Mouse (Mus musculus) CD4-positive, CD25-positive, alpha-beta regulatory T cell, adult 2 months (primary cell): Measurements from ENCODE around the gene Hectd4.

Experiments
- DNase-seq: peaks from one replicate; pipeline ENCODE4 v3.0.0-alpha.2; 2012; ENCODE audit warnings: low read depth, low spot score

The Hectd4 gene

DNA sequence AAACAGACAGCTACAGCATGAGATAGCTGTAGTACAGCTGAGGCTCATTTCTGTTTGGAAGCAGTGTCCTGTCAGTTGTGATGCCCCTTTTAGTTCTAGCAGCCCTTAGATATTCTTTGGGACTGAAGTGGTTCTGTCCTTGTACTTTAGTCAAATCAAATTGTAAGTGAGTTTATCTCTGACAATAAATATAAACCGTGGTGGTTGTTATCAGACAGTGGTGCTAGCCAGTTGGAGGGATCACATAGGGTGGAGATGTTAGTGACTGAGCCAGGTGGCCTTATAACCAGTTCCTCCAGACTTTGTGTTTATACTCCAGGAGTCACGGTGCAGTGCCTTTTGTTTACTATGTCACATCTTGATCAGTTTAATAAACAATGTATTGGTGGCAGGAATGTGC, 13.7 kb downstream of the Hectd4 start:
- no peak for DNase-seq

- DNase-seq = no peak
These were observed 16.2 kb downstream of the Hectd4 start for GRCm38 (mm10) chr5:121236171-121236570.

GRCm38 (mm10) chr5:121238208-121238607, 18.2 kb downstream of the Hectd4 start:
- DNase-seq = no peak

GRCm38 (mm10) chr5:121239846-121240245, 19.8 kb downstream of the Hectd4 start:
- DNase-seq = no peak

DNA sequence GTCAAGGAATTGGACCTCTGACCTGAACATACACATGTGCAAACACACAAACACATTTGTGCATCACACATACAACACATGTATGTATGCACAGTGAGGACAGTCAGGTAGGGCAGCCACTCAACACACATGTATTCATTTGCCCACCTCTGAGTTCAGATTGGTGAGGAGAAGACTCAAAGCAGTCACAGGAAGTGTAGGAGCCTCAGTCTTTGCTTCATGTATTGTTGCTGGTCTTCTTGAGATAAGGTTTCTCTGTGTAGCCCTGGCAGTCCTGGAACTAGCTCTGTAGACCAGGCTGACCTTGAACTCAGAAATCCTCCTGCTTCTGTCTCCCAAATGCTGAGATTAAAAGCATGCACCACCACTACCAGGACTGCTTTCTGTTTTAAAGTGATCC, 21.2 kb downstream of the Hectd4 start:
- DNase-seq = no peak

GRCm38 (mm10) chr5:121242261-121242660, 22.2 kb downstream of the Hectd4 start:
- DNase-seq = no peak

DNA sequence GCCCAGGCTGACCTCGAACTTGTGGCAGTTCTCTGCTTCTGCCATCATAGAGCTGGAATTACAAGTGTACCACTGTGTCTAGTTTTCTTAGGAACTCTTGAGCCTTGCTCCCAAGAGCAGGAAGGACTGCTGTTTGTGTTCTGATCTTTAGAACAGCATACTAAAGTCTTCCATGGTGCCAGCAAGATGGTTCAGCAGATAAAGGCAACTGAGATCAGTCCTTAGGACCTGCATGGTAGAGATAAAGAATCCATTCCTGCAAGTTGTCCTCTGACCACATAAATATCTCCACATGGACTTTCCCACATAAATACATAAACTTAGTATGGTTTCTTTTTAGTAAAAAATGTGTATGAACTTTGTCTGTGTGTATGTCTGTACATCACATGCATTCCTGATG, 22.7 kb downstream of the Hectd4 start:
- no peak for DNase-seq

DNA sequence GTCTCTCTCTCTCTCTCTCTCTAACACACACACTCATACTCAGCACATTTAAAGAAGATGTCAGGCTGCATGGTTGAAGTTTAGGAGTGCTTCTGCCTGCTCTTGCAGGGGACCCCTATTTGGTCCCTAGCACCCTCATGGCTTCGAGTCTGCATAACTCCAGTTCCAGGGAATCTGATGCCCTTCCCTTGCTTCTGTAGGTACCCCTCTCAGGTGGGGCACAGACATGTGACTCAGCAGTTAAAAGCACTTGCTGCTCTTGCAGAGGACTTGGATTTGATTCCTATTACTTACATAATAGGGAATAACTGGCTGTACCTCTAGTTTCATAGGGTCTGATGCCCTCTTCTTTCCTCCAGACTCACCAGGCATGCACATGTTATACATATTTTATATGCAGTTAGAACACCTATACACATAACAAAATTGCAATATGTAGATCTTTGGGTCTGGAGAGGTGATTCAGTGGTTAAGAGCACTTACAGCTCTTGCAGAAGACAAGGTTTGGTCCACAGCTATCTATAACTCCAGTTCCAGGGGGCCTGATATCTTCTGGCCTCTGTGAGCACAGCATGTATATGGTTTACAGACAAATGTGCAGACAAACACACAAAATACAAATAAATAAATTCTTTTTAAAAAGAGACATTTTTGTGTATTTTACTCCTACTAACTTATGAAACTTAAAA, 23.8 kb downstream of the Hectd4 start:
- no peak for DNase-seq

GRCm38 (mm10) chr5:121244365-121244731, 24.3 kb downstream of the Hectd4 start:
- no peak for DNase-seq

DNA sequence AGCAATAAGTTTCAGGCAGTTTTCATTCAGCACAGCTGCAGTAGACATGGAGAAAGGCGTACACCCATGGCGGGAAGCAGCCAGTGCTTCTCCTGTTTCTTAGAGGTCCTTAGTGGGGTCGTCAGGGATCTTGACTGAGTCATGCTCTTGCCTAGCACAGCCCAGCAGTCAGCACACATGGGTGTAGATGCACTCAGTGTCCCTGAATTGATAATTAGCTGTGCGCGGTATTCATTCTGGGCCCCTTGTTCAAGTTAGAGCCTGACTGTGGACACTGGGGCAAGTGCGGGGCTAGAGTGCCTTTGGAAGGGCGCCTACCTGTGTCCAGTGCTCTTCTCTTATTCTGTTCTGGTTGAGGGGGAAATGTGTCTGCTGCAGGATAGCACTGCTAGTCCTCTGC, 25.2 kb downstream of the Hectd4 start:
- no peak for DNase-seq

- DNase-seq = no peak
These were observed 28.9 kb downstream of the Hectd4 start for GRCm38 (mm10) chr5:121248766-121249394.

DNA sequence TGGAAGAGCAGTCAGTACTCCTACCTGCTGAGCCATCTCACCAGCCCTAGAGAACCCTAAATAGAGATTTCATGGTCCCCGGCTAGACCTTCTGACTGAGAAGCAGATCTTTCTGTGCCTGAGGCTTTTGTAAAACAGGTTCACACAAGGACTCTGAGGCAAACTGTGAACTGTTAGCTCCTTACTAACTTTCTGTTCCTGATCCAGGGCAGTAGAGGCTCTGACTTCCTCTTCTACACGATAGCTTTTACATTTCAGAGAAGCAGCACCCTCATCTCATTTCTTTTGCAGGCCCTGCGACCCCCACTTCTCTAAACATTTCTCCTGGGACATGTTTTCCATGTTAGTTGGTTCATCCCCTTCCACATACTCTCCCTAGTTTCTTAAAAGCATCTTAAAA, 29.7 kb downstream of the Hectd4 start:
- DNase-seq = no peak

DNA sequence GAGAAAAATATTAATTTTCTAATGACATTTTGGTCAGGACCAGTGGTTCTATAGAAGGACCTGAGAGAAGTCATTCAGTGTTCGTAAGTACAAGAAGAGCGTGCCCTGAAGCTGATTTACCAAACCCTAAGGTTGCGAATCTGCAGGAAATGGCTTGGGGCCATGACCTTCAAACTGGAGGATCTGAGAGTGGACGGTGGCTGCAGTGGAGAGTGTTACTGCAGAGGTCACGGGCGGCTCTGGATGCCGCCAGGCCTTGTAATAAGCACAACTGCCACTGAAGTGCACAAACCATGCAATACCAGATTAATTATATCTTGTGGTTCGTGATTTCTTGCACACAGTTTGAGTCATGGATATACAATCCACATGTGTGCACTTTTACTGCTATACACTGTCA, 31.8 kb downstream of the Hectd4 start:
- DNase-seq = no peak

DNA sequence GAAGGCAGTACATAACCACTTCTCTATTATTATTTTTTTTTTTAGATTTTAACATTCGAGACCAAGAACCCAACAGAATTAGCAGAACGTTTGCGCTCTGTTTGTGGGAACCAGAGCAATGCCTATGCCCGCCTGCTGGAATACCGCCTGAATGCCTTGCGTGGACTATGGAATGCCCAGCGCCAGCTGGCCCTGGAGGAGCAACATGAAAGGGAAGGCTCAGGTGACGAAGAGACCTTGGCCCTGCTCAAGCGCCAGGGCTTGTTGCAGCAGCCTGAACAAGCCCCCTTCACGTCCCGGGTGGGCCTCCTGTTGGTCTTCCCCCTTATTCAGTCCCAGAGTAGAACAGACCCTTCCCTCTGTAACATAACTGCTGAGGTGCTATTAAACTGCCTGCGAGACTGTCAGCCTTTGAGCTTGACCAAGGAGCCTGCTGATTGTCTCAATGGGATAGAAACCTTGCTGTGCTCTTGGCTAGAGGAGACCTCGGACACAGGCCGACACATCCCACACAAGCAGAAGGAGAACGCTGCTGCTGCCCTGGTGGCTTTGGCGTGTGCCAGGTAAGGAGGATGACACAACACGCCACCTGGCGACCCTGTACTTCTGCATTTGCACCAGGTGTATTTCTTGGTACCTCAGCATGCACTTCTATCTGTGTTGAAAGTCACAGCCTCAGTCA, 33.9 kb downstream of the Hectd4 start:
- no peak for DNase-seq

DNA sequence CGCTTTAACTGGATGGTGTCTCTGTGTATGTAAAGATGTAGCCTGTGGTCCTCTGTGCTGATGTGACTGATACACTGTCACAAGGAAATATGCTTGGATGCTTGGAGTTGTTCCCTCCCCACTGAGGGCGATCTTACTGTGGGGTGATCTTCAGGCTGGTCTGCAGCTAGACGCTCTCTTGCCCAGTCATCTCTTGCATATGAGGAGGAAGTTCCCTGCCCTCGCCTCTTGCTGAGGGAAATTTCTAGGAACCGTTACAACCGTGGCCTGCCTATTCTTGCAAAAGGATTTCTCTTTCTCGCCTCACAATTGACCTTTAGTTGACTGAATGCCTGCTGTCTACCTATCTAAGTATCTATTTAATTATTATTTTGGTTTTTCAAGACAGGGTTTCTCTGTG, 35.0 kb downstream of the Hectd4 start:
- no peak for DNase-seq

GRCm38 (mm10) chr5:121261806-121262205, 41.8 kb downstream of the Hectd4 start:
- DNase-seq = no peak

DNA sequence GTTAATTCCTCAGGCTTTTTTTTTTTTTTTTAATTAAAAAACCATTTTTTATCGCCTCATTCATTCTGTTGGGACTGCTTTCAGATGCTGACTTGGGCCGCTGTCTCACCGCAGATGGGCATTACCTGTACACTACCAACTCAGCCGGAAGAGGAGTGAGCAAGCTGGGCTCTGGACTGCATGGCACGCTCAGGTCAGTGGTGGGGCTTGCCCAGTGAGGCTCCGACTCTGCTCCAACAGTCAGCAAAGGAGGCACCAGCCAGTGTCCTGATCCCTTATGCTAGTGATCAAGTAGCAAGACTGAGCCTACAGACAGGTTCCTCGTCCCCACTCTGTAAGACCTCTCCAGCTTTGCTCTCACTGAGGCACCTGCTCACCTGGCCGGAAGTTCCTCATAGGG, 42.4 kb downstream of the Hectd4 start:
- no peak for DNase-seq

DNA sequence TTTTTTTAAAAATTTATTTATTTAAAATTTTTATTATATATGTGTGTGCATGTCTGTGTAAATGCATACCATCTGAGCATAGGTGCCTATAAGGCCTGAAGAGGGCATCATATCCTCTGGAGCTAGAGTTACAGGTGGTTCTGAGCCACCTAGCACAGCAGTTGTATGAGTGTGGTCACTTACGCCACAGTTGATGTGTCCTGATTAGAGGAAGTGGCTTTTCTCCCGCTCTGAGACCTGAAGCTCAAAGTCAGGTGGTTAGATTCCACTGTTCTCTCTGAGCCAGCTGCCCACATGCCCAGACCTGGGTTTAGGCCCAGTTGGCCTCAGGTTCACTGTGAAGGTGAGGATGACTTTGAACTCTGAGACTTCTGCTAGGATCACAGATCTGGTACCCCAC, 44.6 kb downstream of the Hectd4 start:
- DNase-seq = no peak

- peak; percentile 72 for DNase-seq
These were observed 46.8 kb downstream of the Hectd4 start for GRCm38 (mm10) chr5:121266741-121267382.

GRCm38 (mm10) chr5:121271046-121271445, 51.0 kb downstream of the Hectd4 start:
- DNase-seq = no peak

- no peak for DNase-seq
These were observed 56.8 kb downstream of the Hectd4 start for GRCm38 (mm10) chr5:121276808-121277207.

GRCm38 (mm10) chr5:121280456-121280855, 60.4 kb downstream of the Hectd4 start:
- no peak for DNase-seq

DNA sequence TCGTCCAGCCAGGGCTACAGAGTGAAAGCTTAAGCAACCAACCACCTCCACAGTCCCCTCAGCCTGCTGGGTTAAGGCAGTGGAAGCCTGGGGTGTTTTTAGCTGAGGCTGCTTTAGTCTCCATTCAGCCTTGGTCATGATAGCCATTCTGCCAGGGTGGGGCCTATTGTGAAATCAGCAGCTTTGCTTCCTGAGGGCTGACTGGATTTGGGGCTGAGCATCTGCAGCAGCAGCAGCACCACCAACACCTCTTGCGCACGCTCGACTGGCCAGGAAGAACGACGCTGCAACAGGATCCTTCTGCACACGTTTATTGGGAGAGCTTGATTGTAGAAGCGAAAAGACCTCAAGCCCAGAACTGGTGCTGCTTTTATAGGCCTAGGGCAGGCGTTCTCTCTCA, 63.0 kb downstream of the Hectd4 start:
- DNase-seq = no peak
